Mouse (Mus musculus) heart, embryonic 14.5 days (tissue): Measurements from ENCODE around the gene Pigc. TPM values are rescaled to one million over a fixed set of nuclear protein-coding genes. Genes with fewer than 3 reads are reported as not detected.

Experiments used
- ATAC-seq: fragments of 200-750 bp; cut with Nextera tagmentation; 2 replicates; pipeline ENCODE4 v1.8.0; 2017; ENCODE audit warnings: low read depth, moderate TSS enrichment; ENCODE audit not compliant: insufficient number of reproducible peaks, insufficient read depth, low FRiP score
- H3K27ac ChIP-seq, 2 experiments: fragments of 200-500 bp in 1 of 2; fragments of 300-500 bp in 1 of 2; sonication (generic) in 1 of 2; replicated peaks in 1 of 2; 2 replicates each; pipeline ENCODE4 v1.5.1; 2012 to 2014; ENCODE audit warnings: low read depth in 2 of 2, low read length in 2 of 2, control low read depth in 1 of 2, mild to moderate bottlenecking in 1 of 2, mixed read lengths in 1 of 2; ENCODE audit not compliant: control insufficient read depth in 1 of 2, insufficient read depth in 1 of 2
- H3K27me3 ChIP-seq: fragments of 300-500 bp; sonication (generic); 2 replicates; pipeline ENCODE4 v1.6.1; 2014; ENCODE audit warnings: mild to moderate bottlenecking, low read length, control low read depth; ENCODE audit not compliant: control insufficient read depth, insufficient read depth
- H3K36me3 ChIP-seq: fragments of 300-500 bp; sonication (generic); 2 replicates; pipeline ENCODE4 v1.6.1; 2014; ENCODE audit warnings: mild to moderate bottlenecking, control low read depth, low read length, mixed read lengths; ENCODE audit not compliant: control insufficient read depth, insufficient read depth
- H3K4me1 ChIP-seq, 2 experiments: fragments of 200-500 bp in 1 of 2; fragments of 300-500 bp in 1 of 2; sonication (generic) in 1 of 2; 2 replicates each; pipeline ENCODE4 v1.6.1; 2012 to 2014; ENCODE audit warnings: low read length in 2 of 2, control low read depth in 1 of 2, mixed read lengths in 1 of 2; ENCODE audit not compliant: control insufficient read depth in 2 of 2, insufficient read depth in 2 of 2
- H3K4me2 ChIP-seq: fragments of 300-500 bp; sonication (generic); 2 replicates; pipeline ENCODE4 v1.6.1; 2014; ENCODE audit warnings: mild to moderate bottlenecking, low read length
- H3K4me3 ChIP-seq, 2 experiments: fragments of 200-500 bp in 1 of 2; fragments of 300-500 bp in 1 of 2; sonication (generic) in 1 of 2; 2 replicates each; pipeline ENCODE4 v1.5.1; 2012 to 2014; ENCODE audit warnings: low read length in 2 of 2, mild to moderate bottlenecking in 2 of 2, control low read depth in 1 of 2, low read depth in 1 of 2, moderate library complexity in 1 of 2; ENCODE audit not compliant: control insufficient read depth in 1 of 2, insufficient read depth in 1 of 2
- H3K9ac ChIP-seq: fragments of 300-500 bp; sonication (generic); 2 replicates; pipeline ENCODE4 v1.6.1; 2014; ENCODE audit warnings: mild to moderate bottlenecking, low read length
- H3K9me3 ChIP-seq: fragments of 300-500 bp; sonication (generic); 2 replicates; pipeline ENCODE4 v1.6.1; 2016; ENCODE audit warnings: low read length, control low read depth; ENCODE audit not compliant: control insufficient read depth
- WGBS: fragments of 180-500 bp; shearing (Covaris S2); extraction: QIAGEN DNeasy Blood & Tissue Kit; methylation state at CpG from one replicate; pipeline ENCODE4 v1.1.7; 2014; 5-methylcytosine and 5-hydroxymethylcytosine counted together
- polyA plus RNA-seq: library from polyadenylated mRNA; unstranded; fragments of >200 nt; fragmentation: Nextera tagmentation; extraction: Ambion mirVana; gene quantifications from 2 replicates; pipeline ENCODE4 v1.2.1, GENCODE M21; 2014

Gene Pigc
- polyA plus RNA-seq, 1 experiment from 2014 or later, result 33.1 TPM

- Histone ChIP-seq H3K9ac (no peak overlapping the region), H3K27ac (peak overlapping the region in 1 of 2 experiments; percentile 20; a peak in 1 of 4 replicates), H3K9me3 (no peaks in the 10 kb centered on the region), H3K27me3 (no peaks in the 10 kb centered on the region), H3K36me3 (no peaks in the 10 kb centered on the region), H3K4me3 (no peak overlapping the region), H3K4me2 (peak overlapping the region; percentile 22), H3K4me1 (peaks cover 24 to 30% of the 10 kb centered on the region in 2 experiments)
- 0 out of 2 replicates have a peak, but pooled peaks have one; percentile 13 for ATAC-seq
- 27% methylated on average over 16 of the region's 16 CpGs for WGBS
Measured at GRCm38 (mm10) chr1:162011523-162012245, 42.7 kb downstream of the Pigc start.

DNA sequence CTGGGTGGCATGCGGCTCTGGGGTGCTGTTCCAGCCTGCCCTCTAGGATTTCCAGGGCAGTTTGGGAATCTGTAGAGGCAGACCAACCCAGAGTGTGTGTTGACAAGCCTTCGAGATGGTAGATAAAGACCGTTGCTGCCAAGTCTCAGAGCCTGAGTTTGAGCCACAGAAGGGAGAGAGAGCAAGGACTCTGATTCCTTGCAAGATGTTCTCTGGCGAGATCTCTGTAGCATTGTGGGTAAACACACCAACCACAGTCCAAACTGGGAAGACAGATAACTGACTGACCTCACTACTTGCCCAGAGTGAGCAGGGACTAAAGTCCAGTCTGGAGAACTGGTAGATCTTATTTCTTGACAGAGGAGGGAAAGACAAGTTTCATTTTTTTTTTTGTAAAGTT lies 44.6 kb downstream of the Pigc start:
- H3K27me3 ChIP-seq, result no peaks in the 10 kb centered on the region
- peak overlapping the region; percentile 25 to 28; a peak in 1 of 4 replicates for H3K27ac ChIP-seq
- H3K4me1 ChIP-seq, result peaks cover 23 to 24% of the 10 kb centered on the region in 2 experiments
- H3K4me2 ChIP-seq, result no peak overlapping the region
- H3K36me3 ChIP-seq, result no peaks in the 10 kb centered on the region
- no peak overlapping the region for H3K9ac ChIP-seq
- no peak for ATAC-seq
- 21% methylated on average over 4 of the region's 4 CpGs for WGBS
- no peak overlapping the region for H3K4me3 ChIP-seq
- no peaks in the 10 kb centered on the region for H3K9me3 ChIP-seq

GRCm38 (mm10) chr1:162015247-162015862 lies 46.4 kb downstream of the Pigc start:
- no peaks in the 10 kb centered on the region for H3K27me3 ChIP-seq
- peak overlapping the region in 1 of 2 experiments; percentile 29; a peak in 2 of 4 replicates for H3K27ac ChIP-seq
- ATAC-seq, result no peak
- no peaks in the 10 kb centered on the region for H3K36me3 ChIP-seq
- no peak overlapping the region for H3K4me3 ChIP-seq
- no peaks in the 10 kb centered on the region for H3K9me3 ChIP-seq
- no peak overlapping the region; the same call in 1 of the 2 replicates for H3K9ac ChIP-seq
- peaks cover 15 to 24% of the 10 kb centered on the region in 2 experiments for H3K4me1 ChIP-seq
- no peak overlapping the region for H3K4me2 ChIP-seq
- WGBS, result 58% methylated on average over 8 of the region's 8 CpGs

- Histone ChIP-seq H3K9me3 (no peaks in the 10 kb centered on the region), H3K27ac (peak overlapping the region; percentile 70 to 76), H3K4me3 (no peak overlapping the region), H3K9ac (no peak overlapping the region), H3K36me3 (no peaks in the 10 kb centered on the region), H3K27me3 (no peaks in the 10 kb centered on the region), H3K4me2 (no peak overlapping the region), H3K4me1 (peaks cover 9 to 23% of the 10 kb centered on the region in 2 experiments)
- WGBS, result 56% methylated on average over 7 of the region's 7 CpGs
- no peak for ATAC-seq
Measured at GRCm38 (mm10) chr1:162016982-162017381, 48.0 kb downstream of the Pigc start.

GRCm38 (mm10) chr1:162017975-162018600 lies 49.1 kb downstream of the Pigc start:
- no peak overlapping the region for H3K4me3 ChIP-seq
- H3K4me1 ChIP-seq, result peaks cover 9 to 20% of the 10 kb centered on the region in 2 experiments
- H3K36me3 ChIP-seq, result no peaks in the 10 kb centered on the region
- 55% methylated on average over 13 of the region's 13 CpGs for WGBS
- no peaks in the 10 kb centered on the region for H3K9me3 ChIP-seq
- H3K27ac ChIP-seq, result peak overlapping the region; percentile 70 to 80
- H3K4me2 ChIP-seq, result peak overlapping the region; percentile 28; the same call in 1 of the 2 replicates
- no peak overlapping the region for H3K9ac ChIP-seq
- ATAC-seq, result no peak
- no peaks in the 10 kb centered on the region for H3K27me3 ChIP-seq

- no peaks in the 10 kb centered on the region for H3K9me3 ChIP-seq
- H3K36me3 ChIP-seq, result no peaks in the 10 kb centered on the region
- H3K27me3 ChIP-seq, result no peaks in the 10 kb centered on the region
- WGBS, result 67% methylated on average over 6 of the region's 6 CpGs
- no peak overlapping the region for H3K4me3 ChIP-seq
- peak overlapping the region; percentile 55 to 70 for H3K27ac ChIP-seq
- no peak overlapping the region for H3K4me2 ChIP-seq
- peaks cover 5 to 15% of the 10 kb centered on the region in 2 experiments; a peak in 3 of 4 replicates for H3K4me1 ChIP-seq
- no peak for ATAC-seq
- H3K9ac ChIP-seq, result no peak overlapping the region
Measured at GRCm38 (mm10) chr1:162018601-162018977, 49.6 kb downstream of the Pigc start.

GRCm38 (mm10) chr1:162020303-162020731 lies 51.3 kb downstream of the Pigc start:
- Histone ChIP-seq H3K9ac (no peak overlapping the region), H3K4me2 (no peak overlapping the region), H3K4me3 (no peak overlapping the region), H3K27ac (0 out of 4 replicates have a peak overlapping the region, but pooled peaks of 1 of the 2 experiments have one; percentile 6), H3K4me1 (peaks cover 4 to 11% of the 10 kb centered on the region in 2 experiments; a peak in 3 of 4 replicates), H3K27me3 (no peaks in the 10 kb centered on the region), H3K9me3 (no peaks in the 10 kb centered on the region), H3K36me3 (no peaks in the 10 kb centered on the region)
- 72% methylated on average over 7 of the region's 7 CpGs for WGBS
- ATAC-seq, result no peak
